Mouse (Mus musculus) common myeloid progenitor, adult 5-6 weeks (primary cell): ENCODE data around the gene Fam13a. TPM values are rescaled to one million over a fixed set of nuclear protein-coding genes. Genes with fewer than 3 reads are reported as not detected.

Experiments used
- ATAC-seq: replicated peaks from 2 replicates; pipeline ENCODE4 v1.8.0; 2016; ENCODE audit warnings: low read depth, mild to moderate bottlenecking, moderate TSS enrichment, inconsistent platforms; ENCODE audit not compliant: poor library complexity, severe bottlenecking
- total RNA-seq: library from RNA; stranded (forward); fragments of 200-1000, 187-1606 nt; gene quantifications from 2 replicates; pipeline ENCODE4 v1.2.3, GENCODE M21; 2017

Fam13a gene
- total RNA-seq: 0.92 and 3.7 TPM in 2 replicates

- ATAC-seq: peak; percentile 94
Measured at GRCm38 (mm10) chr6:59024164-59024724, at the start of gene Fam13a. Fam13a (minus strand) TSS chr6:59024549.

GRCm38 (mm10) chr6:59072096-59073060 is 48.0 kb upstream of the Fam13a start:
- ATAC-seq: no peak

- no peak for ATAC-seq
Measured at GRCm38 (mm10) chr6:59071691-59072090, 47.3 kb upstream of the Fam13a start.

- ATAC-seq: no peak
Measured at GRCm38 (mm10) chr6:59068187-59068586, 43.8 kb upstream of the Fam13a start.

- no peak for ATAC-seq
Measured at GRCm38 (mm10) chr6:59064440-59064839, 40.1 kb upstream of the Fam13a start.

GRCm38 (mm10) chr6:59053232-59053631 is 28.9 kb upstream of the Fam13a start:
- ATAC-seq: no peak

- no peak for ATAC-seq
Measured at GRCm38 (mm10) chr6:59039719-59040118, 15.4 kb upstream of the Fam13a start.

- no peak for ATAC-seq
Measured at GRCm38 (mm10) chr6:59032748-59033147, 8.4 kb upstream of the Fam13a start.

- ATAC-seq: no peak
Measured at GRCm38 (mm10) chr6:59031539-59031938, 7.2 kb upstream of the Fam13a start.

- ATAC-seq: no peak
Measured at GRCm38 (mm10) chr6:59030667-59031066, 6.3 kb upstream of the Fam13a start.

GRCm38 (mm10) chr6:59030037-59030436 is 5.7 kb upstream of the Fam13a start:
- no peak for ATAC-seq

- no peak for ATAC-seq
Measured at GRCm38 (mm10) chr6:59028871-59029270, 4.5 kb upstream of the Fam13a start.

GRCm38 (mm10) chr6:59024806-59025205 is 457 bp upstream of the Fam13a start:
- ATAC-seq: no peak

GRCm38 (mm10) chr6:59023455-59024163 is 740 bp downstream of the Fam13a start:
- 0 out of 2 replicates have a peak, but pooled peaks have one; percentile 6 for ATAC-seq

GRCm38 (mm10) chr6:59022621-59023020 is 1.7 kb downstream of the Fam13a start:
- ATAC-seq: no peak

- peak; percentile 43 for ATAC-seq
Measured at GRCm38 (mm10) chr6:59020346-59020745, 4.0 kb downstream of the Fam13a start.

GRCm38 (mm10) chr6:59019847-59020246 is 4.5 kb downstream of the Fam13a start:
- ATAC-seq: no peak

- ATAC-seq: no peak
Measured at GRCm38 (mm10) chr6:59016336-59016832, 8.0 kb downstream of the Fam13a start.

- no peak for ATAC-seq
Measured at GRCm38 (mm10) chr6:59014760-59015159, 9.6 kb downstream of the Fam13a start.

GRCm38 (mm10) chr6:59014088-59014759 is 10.1 kb downstream of the Fam13a start:
- no peak for ATAC-seq
